Mouse (Mus musculus): ENCODE measurements around the gene Ankmy1. TPM values are rescaled to one million over a fixed set of nuclear protein-coding genes. Genes with fewer than 3 reads are reported as not detected.

The Ankmy1 gene
- total RNA-seq, 2 experiments from 2014 or later: 0.75 to 0.82 TPM

DNA sequence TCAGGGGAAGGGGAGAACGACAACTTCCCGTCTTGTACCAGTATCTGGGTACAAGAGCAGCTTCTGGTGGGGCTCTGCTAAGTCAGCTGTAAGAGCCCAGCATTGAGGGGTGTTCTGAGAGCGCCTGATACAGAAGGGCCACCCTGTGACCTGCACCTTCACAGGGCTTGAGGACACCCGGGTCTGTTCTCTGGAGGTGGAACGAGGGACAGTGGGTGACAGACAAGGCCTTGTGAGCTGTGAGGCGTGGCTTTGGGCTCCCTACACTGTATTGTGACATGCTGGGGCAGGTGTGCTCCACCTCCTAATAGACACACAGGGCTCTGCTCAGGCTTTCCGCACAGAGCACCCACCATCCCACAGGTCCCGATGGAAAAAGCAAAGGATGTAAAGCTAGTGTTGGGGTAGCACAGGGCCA, 9.0 kb upstream of the Ankmy1 start:
- no peak for DNase-seq

DNA sequence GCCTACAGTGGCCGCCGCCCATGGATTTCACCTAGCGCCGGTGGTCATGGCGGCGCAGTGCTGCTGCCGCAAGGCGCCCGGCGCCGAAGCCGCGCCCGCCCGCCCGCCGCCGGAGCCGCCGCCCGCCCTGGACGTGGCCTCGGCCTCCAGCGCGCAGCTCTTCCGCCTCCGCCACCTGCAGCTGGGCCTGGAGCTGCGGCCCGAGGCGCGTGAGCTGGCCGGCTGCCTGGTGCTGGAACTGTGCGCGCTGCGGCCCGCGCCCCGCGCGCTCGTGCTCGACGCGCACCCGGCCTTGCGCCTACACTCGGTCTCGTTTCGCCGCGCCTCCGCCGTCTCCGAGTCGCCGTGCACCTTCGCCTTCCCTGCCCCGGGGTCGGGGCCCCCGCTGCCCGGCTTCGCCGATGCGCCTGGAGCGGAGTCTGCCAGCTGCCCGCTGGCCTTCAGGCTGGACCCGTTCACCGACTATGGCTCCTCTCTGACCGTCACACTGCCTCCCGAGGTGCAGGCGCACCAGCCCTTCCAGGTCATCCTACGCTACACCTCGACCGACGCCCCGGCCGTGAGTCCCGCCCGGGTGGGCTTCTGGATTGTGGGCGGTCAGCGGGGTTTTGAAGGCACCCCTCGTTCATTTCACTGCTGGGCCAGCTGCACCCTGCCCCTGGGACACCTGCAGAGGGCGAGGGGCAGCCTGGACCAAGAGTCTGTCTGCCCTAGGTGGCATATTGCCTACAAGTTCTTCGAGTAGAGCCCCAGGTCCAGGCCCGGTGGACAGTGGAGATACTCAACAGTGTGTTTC, 8.4 kb upstream of the Ankmy1 start:
- DNase-seq: peak; percentile 76

DNA sequence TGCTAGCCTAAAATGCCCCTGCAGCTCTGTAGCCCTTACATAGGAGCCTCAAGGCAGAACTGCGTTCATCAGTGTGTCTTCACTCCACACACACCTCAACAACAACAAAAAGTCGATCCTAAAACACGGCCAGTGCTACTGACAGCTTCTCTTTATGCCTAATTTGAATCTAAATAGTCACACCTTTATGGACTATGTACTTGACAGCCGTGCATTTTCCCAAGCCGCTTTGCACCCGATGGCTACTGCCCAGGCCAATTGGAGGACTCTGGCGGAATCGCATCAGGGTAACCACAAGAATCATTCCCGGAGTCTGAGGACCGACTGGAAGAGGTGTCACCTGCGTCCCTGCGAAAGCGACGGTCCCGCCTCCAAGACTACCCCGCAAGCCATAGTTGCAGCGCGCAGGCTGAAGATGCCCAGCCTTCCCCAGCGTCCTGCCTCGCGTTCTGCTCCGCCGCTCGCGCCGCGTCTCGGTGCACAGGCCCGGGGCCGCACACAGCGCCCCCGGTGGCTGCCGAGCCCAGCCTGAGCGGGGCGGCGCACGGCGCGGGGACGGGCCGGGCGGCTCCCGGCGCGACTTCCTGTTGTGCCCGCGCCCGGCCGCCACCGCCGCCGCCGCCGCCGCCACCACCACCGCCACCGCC, 7.7 kb upstream of the Ankmy1 start, which contains the start of gene Rnpepl1:
Gene Rnpepl1, plus strand, starts transcription at position 545 of the 647 bp plus-strand sequence.
- DNase-seq: peak; percentile 87

DNA sequence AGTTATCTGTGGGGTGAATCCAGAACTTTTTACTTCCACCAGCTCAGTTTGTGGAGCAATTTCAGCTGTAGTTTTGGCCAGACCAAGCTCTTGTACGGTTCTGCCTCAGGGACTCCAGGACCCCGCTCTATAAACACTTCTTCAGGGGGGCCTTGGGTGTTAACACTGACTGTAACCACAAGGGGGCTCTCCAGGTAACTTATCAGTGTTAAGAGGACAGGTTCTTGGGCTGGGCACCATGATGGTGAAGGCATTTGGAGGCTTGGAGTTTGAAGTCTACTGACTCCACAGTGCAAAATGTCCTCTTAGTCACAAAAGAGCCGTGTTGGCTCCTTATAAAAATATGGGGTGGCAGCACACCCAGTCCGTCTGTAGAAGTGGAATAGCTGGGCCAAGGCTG, 6.4 kb upstream of the Ankmy1 start:
- no peak for DNase-seq

DNA sequence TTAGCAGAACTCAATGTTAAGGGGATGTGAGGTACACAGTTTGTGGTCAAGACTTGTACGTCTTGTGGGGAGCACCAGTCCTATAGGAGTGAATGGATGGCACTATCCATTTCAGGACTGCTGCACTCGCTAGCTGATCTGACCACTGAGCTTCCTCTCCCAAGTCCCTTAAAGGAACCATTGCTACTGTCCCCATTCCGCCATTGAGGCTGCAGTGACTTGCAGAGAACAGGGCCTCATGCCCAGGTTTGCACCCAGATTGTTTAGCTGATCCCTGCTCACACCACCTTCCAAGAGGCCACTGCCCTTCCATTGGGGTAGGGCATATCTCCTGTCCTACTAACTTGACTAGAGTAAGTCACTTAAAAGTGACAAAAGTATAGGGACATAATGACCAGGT, 6.0 kb upstream of the Ankmy1 start:
- DNase-seq: no peak

DNA sequence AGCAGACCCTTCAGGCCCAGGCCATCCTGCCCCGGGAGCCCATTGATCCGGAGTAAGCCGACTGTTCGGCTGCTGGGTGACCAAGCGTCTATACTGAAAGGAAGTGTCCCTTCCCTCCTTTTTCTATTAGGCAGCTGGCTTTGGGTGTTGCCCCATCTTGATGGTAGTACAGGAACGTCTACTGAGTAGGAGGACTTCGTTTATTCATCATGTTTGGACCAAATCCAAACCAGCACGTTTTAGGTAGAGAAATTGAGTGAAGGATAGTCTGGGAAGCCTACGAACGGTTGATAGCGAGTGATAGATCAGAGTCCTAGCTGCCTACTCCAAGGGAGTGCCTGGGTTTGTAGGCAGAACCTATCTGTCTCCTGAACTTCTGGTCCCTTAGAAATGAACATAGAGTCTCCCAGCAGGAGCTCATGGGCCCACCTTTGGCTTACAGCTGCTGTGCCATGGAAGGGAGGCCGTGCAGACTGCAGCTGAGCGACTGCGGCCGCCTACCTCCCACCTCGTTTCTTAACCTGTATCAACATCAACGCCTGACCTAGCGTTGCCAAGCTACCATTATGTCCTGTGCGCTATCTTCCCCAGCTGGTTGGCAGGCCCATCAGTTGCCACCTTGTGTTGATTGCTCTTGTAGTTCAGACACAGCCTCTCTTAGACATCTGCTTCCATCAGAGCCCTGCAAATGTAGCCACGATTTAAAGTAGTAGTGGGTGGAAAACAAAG, 5.1 kb upstream of the Ankmy1 start:
- DNase-seq: no peak

DNA sequence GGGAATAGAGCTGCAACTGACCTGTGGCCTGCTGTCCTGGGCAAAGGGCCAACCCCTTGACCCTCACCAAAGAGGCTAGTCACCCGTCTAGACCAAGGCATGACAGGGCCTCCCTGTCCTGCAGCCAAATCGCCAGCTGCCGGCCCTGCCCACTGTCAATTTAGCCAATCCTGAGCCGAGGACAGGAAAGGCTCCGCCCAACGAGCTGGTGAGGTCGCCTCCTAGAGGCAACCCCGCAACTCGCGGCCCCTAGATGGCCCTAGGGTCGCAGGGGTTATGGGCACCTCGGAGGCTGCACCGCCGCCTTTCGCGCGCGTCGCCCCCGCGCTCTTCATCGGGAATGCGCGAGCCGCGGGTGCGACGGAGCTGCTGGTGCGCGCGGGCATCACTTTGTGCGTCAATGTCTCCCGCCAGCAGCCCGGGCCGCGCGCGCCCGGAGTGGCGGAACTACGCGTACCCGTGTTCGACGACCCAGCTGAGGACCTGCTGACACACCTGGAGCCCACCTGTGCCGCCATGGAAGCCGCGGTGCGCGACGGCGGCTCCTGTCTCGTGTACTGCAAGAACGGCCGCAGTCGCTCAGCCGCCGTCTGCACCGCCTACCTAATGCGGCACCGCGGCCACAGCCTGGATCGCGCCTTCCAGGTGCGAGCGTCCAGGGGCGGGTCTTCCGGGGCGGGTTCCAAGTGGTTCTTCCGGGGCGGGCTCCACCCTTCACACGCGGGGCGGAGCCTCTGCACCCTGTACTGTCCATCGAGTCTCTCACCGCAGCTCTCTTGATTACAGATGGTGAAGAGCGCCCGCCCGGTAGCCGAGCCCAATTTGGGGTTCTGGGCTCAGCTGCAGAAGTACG, 4.3 kb upstream of the Ankmy1 start, which contains the start of gene Dusp28:
Gene Dusp28, plus strand, starts transcription at position 203 of the 853 bp plus-strand sequence.
- peak; percentile 93 for DNase-seq

DNA sequence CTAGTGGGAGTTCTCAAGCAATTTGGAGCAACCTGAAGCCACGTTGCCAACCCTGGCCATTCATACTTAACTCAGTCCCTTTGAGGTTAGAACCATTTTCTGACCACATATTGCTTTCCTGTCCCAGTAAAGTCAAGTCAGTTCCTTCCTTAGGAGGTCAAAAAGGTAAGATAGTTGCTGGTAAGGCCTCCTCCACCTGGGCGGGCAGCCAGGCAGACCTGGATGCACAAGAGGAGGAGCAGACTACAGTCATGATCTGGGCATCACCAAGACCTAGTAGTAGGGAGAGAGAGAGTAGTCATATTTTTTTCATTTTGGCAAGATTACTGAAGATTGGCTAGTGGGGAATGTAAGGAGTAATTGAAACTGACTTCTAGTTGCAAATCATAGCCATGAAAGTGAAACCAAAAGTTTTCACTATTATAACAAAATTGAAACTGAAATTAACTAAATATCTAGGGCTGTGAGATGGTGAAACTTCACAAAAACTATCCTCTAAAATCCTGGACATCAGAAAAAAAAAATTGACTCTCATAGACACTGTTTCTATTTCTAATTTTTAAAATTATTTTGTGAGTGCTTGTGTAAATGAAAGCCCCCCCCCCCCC, 3.1 kb upstream of the Ankmy1 start:
- no peak for DNase-seq

DNA sequence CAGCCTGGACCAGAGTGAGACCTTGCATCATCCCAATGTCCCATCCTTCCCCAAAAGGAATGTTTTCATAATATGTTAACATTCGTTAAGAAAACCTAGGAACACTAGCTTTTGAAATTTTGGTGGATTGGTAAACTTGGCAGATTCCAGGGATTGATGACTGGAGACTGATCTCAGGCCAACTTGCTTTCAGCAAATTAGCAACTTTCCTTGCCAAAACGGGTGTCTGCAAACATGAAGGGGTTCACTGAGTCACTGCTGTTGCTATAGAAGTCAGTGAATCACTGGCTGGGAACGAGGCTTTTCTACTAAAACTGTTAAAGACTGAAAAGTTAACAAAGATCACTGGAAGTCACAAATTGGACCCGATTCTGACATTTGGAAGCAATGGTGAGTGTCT, 921 bp upstream of the Ankmy1 start:
- DNase-seq: no peak

DNA sequence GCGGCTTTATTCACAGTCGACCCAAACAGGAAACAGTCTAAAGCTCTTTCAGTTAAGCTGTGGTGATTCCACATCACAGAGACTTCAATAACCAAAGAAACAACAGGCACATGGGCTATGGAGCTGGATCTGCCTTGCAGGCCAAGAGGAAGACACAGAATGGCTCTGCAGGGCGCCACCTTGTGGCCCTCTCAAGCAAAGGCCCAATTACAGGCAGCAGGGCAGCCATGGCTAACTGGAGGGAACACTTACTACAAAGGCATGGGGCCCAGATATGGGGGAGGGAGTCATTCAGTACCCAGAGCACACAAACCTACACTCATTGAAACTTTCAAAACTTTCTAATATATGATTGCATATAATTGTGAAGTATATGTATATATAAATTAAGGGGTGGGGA, 7.6 kb downstream of the Ankmy1 start:
- peak; percentile 85 for DNase-seq

DNA sequence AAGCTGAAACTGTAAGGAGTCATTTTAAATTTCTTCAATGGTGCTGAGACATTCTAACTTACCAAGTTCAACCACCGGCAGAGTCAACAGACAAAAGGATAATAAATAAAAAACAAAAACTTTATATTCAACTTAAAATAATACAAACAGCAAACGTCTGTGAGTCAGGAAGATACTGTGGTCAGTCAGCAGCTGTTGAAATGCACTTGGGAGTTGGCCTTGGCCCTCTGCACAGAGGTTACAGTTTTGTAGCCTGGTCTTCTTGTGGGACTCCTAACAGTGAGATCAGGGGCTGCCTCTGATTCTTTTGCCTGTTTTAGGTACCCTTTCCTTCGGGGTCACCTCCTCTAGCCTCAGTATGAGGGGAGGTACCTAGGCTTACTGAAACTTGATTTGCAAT, 8.8 kb downstream of the Ankmy1 start:
- no peak for DNase-seq

DNA sequence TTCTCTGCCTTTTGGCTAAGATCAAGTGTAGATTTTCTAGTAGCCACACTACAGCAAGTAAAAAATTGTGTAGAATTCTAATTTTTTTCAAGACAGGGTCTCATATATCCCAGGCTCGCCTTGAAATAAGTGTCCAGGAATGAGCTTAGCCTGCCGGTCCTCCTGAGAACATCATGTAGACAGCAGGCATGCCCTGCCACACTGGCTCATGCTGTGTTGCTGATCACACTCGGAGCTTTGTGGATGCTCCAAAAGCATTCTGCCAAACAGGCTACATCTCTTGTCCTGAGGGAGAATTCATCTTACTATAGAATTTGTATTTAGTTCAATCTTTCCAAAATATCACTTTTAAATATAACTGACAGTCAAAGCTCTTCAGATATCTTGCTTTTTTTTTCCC, 9.9 kb downstream of the Ankmy1 start:
- no peak for DNase-seq

DNA sequence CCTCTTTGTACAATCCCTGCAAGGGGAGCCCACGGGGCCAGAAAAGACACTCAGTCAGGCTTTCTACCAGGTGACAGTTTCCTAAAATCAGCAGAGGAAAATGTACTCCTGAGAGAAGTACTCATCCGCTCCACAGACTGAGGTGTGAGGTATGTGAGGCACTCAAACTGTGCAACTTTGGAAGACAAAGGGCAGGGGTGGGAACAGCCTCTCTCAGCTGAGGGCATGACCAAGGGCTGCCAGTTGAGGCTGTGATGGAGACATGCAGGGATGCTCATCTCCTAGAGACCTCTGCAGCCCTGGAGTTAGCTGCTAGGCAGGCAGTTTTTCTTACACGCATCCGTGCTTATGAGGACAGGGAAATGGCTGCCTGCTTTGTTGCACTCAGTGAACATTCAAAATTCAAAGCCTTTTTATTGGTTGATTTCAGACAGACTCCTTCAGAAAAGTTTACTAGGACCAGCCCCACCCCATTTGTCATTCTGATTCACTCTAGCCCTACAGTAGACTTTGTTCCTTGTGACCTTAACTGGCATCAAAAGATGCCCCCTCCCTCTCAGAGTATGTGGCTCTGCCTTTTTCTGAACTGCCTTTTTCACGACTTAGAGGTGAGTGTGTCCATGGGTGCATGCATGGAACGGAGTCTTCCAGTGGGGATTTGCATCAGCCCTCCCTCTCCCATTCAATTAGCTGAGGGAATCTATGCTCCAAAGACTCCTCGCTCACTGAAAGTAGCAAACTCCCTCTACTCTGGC, 13.6 kb downstream of the Ankmy1 start:
- DNase-seq: no peak

DNA sequence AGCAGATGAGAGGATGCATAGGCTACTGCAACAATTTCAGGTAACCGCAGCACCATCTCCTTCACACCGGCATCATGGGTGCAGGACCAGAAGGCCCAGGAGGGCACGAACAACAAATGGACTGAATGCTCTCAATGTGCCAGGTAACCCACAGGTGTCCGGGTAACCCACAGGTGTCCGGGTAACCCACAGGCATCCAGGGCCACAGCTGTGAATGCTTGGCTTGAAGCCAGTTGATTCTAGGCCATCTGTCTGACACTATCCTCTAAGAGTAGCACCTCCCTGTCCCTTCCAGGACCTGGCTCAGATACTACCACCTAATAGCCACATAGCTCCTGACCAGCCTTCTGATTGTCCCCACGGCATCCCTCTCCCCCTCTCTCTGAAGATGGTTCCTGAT, 20.7 kb downstream of the Ankmy1 start:
- DNase-seq: no peak

DNA sequence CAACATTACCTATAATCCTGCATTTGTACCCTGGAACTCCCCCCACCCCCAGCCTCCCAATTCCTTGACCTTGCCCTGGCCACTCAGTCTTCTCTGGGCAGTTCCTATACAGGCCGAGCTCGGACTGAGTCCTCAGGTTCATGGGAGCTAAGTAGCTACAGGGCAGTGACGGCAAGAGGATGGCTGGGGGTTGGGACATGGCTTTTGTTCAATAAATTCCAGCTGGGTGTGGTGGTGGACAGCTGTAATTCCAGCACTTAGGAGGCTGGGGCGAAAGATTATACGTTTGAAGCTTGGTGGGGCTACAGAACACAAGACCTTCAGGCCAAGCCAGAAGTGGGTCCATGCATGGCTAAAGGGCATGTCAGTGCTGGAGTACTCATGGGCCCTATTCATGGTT, 22.6 kb downstream of the Ankmy1 start:
- DNase-seq: no peak

DNA sequence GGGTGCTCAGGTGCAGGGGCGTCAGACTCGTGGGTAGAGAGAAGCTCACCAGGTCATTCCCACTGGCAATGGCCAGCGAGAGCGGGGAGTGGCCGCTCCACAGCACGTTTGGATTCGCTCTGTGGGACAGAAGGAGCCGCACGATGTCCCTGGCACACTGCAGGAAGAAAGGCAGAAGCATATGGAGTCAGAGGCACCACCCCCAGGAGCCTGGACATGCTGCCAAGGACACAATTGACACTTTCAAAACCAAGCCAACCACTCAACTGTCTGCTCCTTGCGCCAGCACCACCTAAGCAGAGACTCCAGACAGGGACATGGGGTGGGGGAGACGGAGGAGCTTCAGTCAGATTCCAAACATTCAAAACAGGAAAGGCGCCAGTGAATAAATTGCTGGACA, 23.4 kb downstream of the Ankmy1 start:
- no peak for DNase-seq

DNA sequence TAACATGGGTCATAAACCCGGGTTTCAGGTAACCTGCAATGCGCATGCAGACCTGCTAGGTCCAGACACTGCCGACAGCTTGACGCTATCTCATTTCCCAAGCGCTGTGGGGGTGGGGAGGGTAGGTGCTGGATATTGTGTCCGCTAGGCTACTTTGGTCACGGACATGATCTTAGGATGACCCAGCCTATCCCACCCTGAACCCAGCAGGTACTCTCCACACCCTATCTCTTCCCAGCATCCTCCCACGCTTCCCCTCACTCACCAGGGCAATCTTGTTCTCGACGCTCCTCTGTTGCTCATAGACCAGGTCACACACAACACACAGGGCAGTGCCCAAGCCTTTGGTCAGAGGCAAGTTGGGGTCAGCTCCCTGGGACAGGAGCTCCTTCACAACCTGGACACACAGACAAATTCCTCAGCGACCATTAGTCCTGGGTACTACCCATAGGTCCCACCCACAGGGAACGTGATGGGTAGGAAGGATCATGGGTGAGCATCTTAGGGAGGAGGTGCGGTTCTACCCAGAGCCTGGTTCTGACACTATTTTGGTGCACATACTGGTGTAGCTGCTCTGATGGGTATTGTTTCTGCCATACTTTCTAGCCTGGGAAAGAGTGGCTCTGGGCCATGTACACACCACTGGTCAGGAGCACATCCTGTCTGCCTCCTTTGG, 24.5 kb downstream of the Ankmy1 start:
- DNase-seq: no peak

DNA sequence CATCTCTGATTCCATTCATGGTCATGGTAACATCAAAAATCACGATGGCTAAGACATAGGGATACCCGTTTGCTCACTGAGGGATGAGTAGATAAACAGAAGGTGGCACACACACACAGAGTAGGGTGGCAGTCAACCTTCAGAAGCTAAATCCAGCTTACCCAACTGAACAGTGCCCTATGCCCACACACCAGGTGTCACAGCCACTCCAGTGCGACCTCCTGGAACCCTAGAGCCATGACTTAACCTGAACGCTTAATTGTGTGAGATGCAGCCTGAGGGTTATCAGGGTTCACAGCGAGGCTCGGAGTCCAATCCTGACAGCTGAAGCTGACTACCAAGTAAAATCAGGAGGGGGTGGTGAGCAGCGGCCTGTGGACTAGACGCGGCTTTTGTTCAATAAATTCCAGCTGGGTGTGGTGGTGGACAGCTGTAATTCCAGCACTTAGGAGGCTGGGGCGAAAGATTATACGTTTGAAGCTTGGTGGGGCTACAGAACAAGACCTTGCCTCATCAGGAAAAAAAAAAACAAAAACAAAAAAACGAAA, 25.2 kb downstream of the Ankmy1 start:
- DNase-seq: no peak

DNA sequence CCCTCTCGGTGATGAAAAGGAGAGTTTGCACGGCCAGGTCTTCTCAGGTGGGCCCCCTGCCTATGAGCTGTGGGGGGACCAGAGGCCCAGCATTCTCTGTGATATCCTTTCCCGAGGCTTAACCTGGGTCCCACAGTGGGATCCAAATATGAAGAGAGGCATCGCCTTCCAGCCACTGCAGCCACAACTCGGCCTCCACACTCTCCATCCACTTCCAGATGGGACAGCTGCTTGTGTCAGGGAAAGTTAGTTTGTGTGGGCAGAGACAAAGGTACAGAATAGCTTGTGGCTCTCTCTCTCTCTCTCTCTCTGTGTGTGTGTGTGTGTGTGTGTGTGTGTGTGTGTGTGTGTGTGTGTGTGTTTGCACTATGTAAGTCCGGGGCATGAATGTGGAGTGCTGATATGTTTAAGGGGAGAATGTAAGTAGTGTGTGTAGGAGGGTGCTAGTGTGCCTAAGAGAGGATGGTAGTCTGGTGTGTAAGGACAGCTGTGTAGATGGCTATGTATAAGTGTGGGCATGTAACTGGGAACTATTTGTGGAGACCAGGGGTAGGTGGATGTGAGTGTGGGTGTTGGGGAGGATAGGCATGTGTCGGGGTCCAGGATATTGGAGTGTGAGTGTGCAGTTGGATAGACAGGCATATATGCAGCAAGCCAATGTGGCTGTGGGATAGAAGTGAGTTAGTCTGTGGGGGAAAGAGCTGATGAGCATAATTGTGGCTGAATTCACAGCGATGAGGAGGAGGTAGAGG, 27.2 kb downstream of the Ankmy1 start:
- no peak for DNase-seq

Measured in adrenal gland, postnatal 10 days (tissue).